Mouse (Mus musculus): ENCODE data around the gene Ap3m1.
"Not testable (repeated sequence)": the region's sequence is repeated elsewhere in the genome, so short reads cannot be mapped to it uniquely, and the experiment has no call there.

Ap3m1 gene

DNA sequence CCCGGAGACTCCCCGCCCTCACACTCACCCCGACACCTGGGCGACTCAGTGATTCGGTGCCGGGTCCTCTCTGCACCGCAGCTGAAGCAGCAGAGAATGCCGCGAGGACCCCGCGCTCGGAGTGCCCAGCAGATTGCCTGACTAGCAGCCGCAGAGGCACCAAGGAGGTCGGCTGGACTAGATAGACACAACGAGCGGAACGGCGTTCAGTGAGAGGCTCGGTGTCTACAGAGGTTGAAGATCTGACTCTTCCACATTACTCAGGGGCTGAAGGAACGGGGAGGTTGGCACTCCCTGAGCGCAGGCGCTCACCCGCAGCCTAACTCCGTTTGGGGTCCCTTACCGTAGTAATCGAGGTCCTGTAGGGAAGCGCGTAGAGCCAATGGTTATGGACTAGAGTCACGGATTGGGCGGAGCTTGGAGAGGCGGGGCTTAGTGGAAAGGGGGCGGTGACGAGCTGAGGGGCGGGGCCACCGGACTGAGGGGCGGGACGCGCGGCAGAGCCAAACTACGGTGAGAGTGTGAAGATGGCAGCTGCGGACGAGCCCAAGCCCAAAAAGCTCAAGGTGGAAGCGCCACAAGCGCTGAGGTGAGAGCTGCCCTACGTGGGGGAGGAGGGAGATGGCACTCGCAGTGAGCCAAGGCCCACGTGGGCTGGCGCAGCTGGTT lies at the start of gene Ap3m1, which contains the start of gene Adk:
Ap3m1 (minus strand) TSS at position 397 of the 669 bp plus-strand sequence.
Adk (plus strand) TSS at position 463 of the 669 bp plus-strand sequence.
- DNase-seq (ENCODE audit: low spot score) = peak; percentile 98

DNA sequence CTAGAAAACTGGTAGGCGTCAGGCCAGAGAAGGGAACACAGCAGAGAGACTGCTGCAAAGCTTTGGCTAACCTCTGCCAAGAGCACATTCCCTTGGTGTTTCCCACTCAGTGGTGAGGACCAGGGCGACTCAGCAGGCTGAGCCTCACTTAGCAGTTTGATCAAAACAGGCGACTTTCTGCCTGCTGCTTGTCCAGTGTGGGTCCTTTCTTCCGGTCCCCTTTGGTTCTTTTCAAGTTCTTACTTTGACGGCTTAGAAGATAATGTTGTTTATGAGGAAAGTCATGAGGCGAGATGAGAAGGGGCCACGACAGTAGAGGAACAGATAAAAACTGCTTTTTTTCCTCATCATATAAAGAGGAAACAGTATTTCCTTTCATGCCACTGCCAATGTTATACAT lies 49.3 kb upstream of the Ap3m1 start:
- DNase-seq (ENCODE audit: low spot score) = no peak

DNA sequence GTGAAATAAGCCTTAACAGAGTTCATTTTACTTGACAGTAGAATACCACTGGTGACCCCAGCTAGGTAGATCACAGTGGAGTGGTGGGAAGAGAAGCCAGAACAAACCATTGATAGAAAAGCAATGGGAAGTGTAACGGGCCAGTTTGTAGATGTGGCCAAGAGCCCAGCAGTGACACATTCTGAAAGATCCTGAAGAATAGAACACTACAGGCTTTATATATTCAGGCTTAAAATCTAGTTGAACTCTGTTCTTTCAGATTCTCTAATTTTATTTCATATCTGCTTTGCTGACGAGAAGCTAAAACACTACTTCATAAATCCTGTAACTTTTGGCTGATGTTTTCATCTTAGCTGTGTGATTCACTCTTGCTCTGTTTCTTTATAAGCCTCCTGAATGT lies 48.6 kb upstream of the Ap3m1 start:
- no peak for DNase-seq (ENCODE audit: low spot score)

DNA sequence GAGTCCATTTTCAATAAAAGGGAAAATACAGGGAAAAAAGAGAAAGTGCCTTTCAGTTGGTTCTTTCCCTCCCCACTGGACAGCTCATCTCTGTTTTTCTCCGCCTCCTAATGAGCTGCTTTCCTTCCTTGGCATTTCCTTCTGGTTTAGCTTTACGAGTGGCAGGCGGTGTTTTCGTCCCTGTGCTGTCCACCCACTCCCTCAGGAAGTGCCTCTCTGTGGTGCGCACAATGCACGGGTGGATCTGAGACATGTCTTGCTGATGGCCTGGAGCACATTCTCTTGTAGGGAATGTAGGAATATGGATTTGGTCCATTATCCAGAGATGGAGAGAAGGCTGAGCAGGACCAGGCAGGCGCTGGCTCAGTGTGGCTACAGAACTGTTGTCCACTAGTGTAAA lies 47.1 kb upstream of the Ap3m1 start:
- no peak for DNase-seq (ENCODE audit: low spot score)

DNA sequence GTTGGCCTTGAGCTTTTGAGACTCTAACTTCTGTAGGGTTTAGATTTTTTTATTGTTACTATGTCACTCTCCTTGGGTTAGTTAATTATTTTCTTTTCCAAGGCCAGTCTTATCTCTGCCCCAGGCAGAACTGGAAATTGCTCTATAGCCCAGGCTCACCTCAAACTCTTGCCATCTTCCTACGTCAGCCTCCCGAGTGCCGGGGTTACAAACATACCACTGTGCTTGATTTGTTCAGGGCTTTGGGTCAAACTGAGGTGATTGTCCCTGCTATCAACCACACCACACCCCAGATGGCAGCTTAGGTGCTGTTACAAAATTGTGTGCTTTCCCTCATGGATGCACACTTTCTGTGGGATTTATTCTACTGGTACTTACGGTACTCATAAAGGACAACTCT lies 44.4 kb upstream of the Ap3m1 start:
- DNase-seq (ENCODE audit: low spot score) = peak; percentile 73

DNA sequence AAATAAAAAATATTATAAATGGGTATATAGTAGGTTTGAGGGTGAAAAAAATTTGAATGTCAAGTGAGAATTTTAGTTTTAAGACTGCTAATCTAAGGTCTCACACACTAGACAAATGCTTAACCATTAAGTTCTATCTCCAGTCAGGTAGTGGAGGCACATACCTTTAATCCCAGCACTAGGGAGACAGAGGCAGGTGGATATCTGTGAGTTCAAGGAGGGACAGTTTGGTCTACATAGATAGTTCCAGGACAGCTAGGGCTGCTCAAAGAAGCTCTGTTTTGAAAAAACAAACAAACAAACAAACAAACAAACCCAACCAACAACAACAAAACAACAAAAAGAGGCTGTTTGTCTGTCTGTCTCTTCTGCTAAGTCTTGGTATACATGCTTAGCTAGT lies 44.0 kb upstream of the Ap3m1 start:
- peak; percentile 33 for DNase-seq (ENCODE audit: low spot score)

DNA sequence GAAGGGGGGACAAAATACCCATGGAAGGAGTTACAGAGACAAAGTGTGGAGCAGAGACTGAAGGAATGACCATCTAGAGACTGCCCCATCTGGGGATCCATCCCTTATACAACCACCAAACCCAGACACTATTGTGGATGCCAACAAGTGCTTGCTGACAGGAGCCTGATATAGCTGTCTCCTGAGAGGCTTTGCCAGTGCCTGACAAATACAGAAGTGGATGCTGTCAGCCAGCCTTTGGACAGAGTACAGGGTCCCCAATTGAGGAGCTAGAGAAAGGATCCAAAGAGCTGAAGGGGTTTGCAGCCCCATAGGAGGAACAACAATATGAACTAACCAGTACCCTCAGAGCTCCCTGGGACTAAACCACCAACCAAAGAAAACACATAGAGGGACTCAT lies 41.9 kb upstream of the Ap3m1 start:
- not testable (repeated sequence) for DNase-seq (ENCODE audit: low spot score)

DNA sequence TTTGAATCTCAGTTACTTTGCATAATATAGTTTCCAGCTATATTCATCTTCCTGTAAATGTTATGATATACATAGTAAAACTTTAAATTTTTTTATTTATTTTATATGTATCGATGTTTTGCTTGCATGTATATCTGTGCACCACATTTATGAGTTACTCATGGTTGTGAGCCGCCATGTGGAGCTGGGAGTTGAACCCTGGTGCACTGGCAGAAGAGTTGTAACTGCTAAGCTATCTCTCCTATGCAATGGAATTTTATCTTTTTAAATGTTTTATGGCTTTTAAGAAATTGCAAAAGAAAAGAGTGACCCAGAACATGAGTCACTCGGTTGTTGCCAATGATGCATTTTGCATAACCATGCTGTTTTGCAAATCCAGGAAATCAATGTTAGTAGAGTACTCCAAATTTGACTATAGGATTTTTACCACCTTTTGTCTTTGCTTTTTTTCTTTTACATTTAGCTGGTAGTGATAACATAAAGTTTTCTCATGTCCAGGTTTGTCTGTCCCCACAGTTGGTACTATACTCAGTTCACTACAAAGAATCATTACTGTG lies 38.7 kb upstream of the Ap3m1 start:
- no peak for DNase-seq (ENCODE audit: low spot score)

DNA sequence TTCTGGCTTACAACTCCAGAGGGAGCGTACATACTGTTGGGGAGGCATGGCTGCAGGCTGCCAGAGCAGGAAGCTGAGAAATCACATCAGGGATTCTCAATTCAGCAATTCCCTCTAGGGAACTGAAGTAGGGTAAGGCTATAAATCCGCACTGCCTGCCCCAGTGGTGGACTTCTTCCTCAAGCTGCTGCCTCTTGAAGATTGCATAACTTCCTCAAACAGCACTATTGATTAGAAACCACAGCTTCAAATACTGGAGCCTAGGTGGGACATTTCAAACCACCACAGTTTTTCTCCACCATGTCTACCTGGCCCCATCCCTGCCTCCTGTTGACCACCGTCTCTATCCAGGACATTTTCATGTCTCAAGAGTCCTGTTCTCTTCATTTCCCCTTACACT lies 38.1 kb upstream of the Ap3m1 start:
- no peak for DNase-seq (ENCODE audit: low spot score)

DNA sequence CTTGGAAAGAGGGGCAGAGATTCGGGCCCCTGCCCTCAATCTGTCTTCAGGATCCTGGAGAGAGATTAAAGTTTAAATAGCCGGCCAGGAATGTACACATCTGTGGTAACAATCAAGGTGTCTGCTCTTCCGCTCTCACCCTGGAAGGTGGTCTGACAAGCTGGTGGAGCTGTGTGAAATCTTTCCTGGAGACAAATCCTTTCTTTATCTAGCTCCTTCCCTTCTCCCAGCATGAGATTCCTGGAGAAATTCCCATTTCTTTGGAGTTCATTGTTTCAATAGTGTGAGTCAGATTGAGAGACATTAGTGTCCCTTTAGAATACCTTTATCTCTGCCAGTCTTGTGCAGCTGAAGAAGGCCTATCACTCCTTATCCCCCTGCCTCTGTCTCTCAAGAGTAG lies 36.4 kb upstream of the Ap3m1 start:
- no peak for DNase-seq (ENCODE audit: low spot score)

DNA sequence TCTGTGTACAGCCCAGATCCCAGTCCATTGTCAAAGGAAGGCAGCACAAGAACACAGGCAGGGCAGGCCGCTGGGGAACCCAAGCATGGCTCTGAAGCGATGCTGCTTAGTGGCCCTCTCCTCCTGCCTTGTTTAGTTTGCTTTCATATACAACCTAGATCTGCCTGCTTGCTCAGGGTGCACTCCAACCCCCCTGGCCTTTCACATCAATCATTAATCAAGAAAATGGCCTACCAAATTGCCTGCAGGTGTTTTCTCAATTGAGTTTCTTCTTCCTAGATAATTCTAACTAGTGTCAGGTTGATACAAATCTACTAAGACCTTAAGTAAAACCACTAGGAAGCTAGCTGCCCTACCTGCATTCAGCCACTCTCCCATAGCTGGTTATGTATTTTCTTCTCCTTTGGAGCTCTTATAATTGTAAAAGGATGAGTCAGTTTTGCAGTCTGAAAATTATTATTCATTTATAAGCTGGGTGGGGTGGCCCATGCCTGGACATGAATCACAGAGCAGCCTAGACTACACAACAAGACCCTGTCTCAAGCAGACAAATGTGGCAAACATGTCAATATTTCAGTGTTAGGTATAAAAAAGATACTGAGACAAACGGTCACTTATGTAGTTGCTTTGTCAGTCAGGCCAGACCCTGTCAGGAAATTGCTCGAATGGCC lies 35.2 kb upstream of the Ap3m1 start:
- DNase-seq (ENCODE audit: low spot score) = peak; percentile 57

DNA sequence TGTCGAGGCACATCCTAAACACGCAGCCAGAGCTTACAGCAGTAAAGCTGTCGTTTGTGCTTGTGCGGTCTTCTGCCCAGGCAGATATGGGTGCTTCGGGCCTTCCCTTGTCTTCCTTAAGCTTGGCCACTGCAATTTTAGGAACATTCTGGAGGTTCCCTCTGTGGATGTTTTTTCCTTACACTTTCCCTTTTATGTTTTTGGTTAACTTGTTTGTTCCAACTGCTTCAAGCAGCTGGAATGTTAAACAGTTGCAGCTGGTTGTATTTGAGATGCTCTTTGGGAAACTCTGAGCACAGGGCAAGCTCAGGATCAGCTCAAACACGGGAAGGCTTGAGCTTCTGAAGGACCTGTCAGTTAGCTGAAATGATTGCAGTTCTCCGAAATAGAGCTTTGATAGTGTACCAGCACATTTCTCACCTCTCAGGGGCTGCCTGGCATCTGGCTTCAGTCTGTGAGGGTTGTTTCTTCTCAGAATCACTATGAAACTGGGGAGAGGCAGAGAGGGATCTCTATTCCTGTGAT lies 34.6 kb upstream of the Ap3m1 start:
- DNase-seq (ENCODE audit: low spot score) = no peak

DNA sequence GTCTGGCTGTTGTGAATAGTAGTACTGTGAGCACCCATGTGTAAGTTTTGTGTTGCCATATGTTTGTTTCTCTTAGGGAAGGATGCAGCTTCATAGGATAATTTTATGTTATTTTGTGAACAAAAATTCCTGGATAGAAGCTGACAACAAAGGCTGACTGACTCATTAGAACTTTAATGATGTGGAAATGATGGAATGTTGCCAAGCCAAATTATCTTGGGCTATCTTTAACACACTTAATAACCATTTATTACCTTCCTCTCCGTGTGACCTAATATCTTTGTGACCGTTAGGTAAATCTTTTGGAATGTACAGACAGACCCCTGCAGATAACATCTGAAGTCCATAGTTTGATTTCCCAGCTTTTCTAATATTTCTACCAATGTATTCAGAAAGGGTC lies 33.8 kb upstream of the Ap3m1 start:
- DNase-seq (ENCODE audit: low spot score) = no peak

DNA sequence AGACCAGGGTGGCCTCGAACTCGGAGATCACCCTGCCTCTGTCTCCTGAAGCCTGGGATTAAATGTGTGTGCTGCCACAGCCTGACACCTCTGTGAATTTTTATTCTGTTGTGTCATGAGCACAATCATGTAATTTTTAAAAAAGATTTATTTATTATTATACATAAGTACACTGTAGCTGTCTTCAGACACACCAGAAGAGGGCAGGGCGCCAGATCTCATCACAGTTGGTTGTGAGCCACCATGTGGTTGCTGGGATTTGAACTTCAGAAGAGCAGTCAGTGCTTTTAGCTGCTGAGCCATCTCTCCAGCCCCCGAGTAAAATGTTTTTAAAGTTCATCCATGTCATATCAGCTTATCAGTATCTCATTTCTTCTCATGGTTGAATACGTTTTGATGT lies 33.4 kb upstream of the Ap3m1 start:
- no peak for DNase-seq (ENCODE audit: low spot score)

DNA sequence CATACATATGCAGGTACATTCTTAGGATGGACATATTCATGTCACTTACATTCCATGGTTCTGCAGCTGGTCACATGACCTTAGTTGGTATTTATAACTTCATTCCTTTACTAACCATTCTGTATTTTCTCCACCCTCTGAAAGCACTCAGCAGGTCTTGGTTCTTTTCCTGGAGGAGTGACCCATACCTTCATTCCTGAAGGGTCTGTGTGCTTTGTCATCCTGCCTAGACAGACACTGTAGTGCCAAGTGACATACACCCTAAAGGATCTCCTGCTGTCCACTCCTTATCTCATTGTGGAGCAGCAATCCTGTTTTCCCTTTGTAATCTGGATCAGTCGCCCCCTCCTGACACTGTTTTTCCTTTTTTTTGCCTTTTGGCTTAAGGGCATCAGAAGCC lies 30.5 kb upstream of the Ap3m1 start:
- no peak for DNase-seq (ENCODE audit: low spot score)

DNA sequence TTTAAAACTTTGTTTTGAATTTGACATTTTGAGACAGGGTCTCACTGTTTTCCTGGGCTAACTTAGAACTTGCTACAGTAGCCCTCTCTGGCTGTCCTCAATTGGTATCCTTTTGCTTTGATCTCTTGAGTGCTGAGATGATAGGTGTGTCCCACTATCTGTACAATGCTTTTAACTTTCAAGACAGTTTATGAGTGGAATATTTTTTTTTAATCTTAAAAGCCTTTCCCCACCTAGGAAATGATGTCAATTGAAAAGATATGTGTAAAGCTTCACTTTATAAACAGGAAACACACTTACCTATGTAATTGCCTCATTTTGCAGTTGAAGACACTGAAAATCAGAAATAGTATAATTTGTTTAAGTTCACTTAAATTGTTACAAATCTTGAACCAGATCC lies 26.2 kb upstream of the Ap3m1 start:
- DNase-seq (ENCODE audit: low spot score) = no peak

DNA sequence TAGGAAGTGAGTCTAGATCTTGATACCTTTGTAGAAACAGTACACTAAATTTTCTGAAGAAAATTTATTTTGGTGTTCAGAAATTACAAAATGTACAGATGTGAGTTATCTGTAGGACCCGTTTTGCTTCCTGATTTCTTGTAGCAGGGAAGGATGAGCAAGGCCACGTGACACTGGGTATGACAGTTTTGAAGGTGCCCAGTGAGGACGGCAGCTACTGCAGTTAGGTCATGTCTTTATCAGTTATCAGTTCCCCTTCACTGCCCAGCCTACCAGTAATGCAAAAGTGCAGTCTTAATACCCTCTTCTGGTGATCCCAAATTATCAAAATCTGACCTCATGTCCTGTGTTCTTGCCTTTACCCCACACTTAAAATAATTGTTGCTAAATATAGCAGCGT lies 25.6 kb upstream of the Ap3m1 start:
- DNase-seq (ENCODE audit: low spot score) = no peak

DNA sequence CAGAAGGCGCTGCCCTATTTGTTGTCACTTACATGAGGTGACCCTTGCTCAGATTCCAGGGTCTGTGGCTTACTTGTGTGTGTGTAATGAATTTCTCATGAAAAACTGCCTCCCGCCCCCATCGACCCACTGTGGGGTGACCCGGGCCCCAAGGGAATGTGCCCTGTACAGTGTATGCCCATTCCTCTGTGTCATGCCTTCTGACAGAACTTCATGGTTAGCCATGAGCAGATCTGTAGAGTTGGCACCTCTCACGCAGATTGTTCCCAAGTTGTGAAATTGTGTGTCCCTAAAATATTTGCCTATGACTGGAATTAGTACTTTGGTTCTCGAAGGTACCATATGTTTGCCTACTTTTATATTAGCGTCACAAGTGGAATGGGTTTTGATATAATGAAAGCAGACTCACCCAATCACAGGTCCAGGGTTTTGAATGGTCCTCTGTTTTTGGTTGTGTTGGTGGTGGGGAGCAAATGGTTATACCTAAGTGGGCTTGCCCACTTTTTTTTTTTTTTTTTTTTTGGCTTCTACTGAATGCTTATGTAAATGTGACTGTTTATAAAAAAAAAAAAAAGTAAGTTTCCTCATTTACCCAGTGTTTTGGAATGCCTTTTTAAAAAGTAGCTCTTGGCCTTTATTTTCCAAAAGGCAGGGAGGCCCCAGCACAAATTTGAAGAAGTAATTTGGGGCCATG lies 24.3 kb upstream of the Ap3m1 start:
- DNase-seq (ENCODE audit: low spot score) = no peak

DNA sequence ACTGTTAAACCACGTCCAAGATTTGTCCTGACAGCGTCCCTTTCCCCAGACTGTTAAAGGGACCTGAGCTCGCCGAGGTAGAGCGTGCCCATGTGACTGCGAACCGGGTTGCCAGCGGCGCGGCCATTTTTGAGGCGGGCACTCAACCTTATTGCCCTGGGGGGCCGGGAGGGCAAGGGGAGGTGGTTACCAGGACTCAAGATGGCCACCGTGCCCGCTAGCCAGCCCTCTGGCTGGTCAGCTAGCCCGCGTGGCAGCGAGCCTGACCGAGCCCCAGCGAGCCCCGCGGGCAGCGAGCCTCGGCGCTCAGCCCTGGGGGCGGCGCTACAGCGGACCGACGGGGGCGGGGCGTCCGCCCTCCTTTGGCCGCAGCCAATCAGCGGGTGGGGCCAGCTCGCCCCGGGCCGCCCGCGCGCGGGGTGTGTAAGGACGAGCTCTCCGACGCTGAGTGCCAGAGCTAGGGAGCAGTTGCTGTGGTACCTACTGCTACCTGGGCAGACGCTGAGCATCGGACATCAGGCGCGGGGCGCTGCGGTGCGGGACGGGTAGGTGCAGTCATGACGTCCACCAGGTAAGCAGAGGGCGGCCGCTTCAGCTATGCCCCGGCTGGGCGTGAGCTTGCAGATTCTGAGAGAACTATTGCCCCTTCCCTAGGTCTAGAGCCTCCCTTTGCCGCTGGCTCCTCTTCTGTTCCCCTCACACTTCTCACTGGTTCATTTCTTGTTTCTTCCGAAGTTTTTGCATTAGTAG lies 23.6 kb upstream of the Ap3m1 start:
- peak; percentile 91 for DNase-seq (ENCODE audit: low spot score)

DNA sequence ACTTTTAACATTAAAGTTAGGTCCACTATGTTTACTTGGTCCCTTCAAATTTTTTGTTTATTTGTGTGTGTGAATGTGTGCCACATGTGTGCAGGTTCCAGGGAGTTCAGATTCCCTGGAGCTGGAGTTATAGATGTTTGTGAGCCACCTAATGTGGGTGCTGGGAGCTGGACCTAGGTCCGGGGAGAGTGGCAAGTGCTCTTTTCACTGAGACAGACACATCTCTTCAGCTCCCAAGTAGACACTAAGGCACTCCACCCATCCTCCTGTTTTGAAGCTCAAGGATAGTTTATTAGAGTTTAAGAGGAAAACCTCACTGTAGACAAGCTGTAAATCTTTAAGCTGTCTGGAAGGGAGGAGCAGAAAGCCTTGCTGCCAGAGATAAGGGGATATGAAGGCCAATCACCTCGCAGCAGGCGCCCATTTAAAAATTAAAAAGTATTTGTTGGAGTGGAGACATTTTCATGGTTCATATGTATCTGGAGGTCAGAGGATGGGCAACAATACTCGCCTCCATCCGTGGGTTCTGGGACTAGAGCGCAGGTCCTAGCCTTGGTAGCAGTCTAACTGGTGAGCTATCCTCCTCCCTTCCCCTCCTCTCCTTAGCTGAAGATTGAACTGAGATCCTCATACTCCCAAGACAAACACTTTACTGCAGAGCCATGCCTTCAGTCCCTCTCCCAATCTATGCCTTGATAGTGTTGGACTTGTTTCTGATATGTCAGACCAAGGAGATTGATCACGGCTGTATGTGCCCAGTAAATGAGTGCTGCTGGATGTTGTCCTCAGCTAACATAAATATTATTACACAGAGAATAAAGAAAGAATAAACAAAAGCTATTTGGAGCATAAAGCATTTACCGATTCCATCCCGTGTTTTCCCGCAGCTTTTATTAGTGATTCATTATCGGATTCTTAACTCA lies 22.4 kb upstream of the Ap3m1 start:
- peak; percentile 63 for DNase-seq (ENCODE audit: low spot score)

DNA sequence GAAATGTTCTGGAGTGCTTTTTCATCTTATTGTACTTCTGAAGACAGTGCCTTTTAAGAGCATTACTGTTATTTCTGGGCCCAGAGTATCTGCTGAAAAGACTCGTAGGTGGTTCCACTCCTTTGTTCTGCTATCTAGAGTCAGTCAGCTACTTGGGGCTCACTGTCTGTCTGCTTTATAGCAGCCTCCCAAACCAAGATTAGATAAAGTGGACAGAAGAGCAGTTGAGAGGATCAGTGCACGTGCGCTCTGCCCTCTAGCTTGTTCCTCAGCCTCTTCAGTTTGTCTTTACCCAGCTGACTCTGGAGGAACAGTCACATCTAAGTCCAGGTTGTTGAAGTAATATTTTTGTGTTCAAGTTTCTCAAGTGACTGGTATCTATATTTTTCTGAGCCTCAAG lies 21.7 kb upstream of the Ap3m1 start:
- peak; percentile 41 for DNase-seq (ENCODE audit: low spot score)

Data from yolk sac, embryonic 10.5 days (tissue).